Mouse (Mus musculus): ENCODE data around the gene I830077J02Rik. TPM values are rescaled to one million over a fixed set of nuclear protein-coding genes. Genes with fewer than 3 reads are reported as not detected.

The I830077J02Rik gene
- polyA plus RNA-seq, 1 experiment from 2014 or later, result 2.1 TPM

DNA sequence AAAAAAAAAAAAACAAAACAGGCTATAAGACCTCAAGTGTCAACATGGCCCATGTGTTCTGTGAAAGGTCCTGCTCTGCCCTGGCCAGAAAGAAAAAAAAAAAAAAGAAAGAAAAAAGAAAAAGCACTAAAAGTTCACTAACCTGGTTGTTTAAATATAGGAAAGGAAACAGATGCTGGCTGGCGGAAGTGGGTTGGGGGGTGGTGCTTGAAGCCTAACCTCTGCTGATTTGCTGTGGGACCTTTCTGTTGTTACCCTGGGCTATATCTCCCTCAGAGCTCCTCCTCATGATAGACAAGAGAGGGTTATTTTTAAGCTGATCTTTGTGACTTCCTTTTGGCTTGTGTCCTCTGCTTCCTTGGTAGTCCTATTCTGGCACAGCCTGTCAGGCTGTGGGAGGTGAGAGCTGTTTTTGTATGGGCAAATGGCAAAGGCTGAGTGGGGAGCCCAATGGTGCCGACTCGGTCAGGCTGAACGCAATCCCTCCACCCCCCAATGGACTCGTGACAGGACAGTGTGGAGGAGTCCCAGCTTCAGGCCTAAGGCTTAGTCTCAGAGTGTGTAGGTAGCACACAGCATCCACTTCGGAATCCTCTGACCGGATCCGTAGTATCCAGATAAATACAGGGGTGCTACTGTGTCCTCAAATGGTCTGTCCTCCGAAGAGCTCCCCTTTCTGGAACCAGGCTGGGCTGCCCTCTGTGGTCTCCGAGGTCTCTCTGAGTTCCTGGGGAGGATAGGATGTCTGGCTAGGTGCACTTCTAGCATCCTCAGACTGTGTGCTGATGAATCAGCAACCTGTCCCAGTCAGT is 40.5 kb downstream of the I830077J02Rik start:
- 24% methylated on average over 10 of the region's 10 CpGs for WGBS (ENCODE audit: insufficient replicate concordance)
- Histone ChIP-seq H3K9ac (0 out of 2 replicates have a peak overlapping the region, but pooled peaks have one; percentile 7), H3K27ac (peak overlapping the region; percentile 78), H3K4me2 (peak overlapping the region; percentile 54), H3K9me3 (replicated peaks) (no peaks in the 10 kb centered on the region), H3K36me3 (no peaks in the 10 kb centered on the region), H3K4me3 (replicated peaks) (peak overlapping the region; percentile 33), H3K4me1 (replicated peaks) (peaks cover 51% of the 10 kb centered on the region), H3K27me3 (no peaks in the 10 kb centered on the region)
- no peak for DNase-seq
- peak; percentile 30 for ATAC-seq (ENCODE audit: low read depth)

DNA sequence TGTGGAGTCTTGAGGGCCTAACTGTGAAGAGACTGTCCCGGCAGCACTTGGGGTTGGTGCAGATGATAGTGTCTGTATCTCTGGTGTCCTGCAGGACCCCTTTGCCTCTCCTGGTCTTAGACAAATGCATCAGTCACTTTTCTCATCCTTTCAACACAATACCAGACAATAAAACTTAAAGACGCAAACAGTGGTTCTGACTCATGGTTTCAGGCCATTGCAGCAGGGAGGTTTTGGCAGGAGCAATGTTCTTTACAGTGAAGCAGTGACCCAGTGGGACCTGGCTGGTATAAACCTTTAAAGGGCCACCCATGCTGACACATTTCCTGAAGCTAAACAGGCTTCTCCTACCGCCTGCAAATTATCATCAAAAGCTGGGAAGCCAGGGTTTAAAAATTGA is 41.3 kb downstream of the I830077J02Rik start:
- DNase-seq, result no peak
- H3K9me3 ChIP-seq (replicated peaks), result no peaks in the 10 kb centered on the region
- no peak overlapping the region for H3K4me3 ChIP-seq (replicated peaks)
- H3K4me1 ChIP-seq (replicated peaks), result peaks cover 51% of the 10 kb centered on the region
- ATAC-seq (ENCODE audit: low read depth), result no peak
- H3K4me2 ChIP-seq, result no peak overlapping the region
- 41% methylated on average over 3 of the region's 3 CpGs for WGBS (ENCODE audit: insufficient replicate concordance)
- H3K36me3 ChIP-seq, result no peaks in the 10 kb centered on the region
- H3K27ac ChIP-seq, result peak overlapping the region; percentile 47
- no peaks in the 10 kb centered on the region for H3K27me3 ChIP-seq
- no peak overlapping the region for H3K9ac ChIP-seq

- no peaks in the 10 kb centered on the region for H3K9me3 ChIP-seq (replicated peaks)
- H3K27me3 ChIP-seq, result no peaks in the 10 kb centered on the region
- no peak overlapping the region for H3K4me3 ChIP-seq (replicated peaks)
- H3K36me3 ChIP-seq, result no peaks in the 10 kb centered on the region
- ATAC-seq (ENCODE audit: low read depth) (no peak), DNase-seq (no peak)
- WGBS (ENCODE audit: insufficient replicate concordance), result 57% methylated on average over 4 of the region's 4 CpGs
- no peak overlapping the region for H3K27ac ChIP-seq
- no peak overlapping the region for H3K4me2 ChIP-seq
- no peak overlapping the region for H3K9ac ChIP-seq
- H3K4me1 ChIP-seq (replicated peaks), result peaks cover 44% of the 10 kb centered on the region
Measured at GRCm38 (mm10) chr3:105890220-105890619, 42.2 kb downstream of the I830077J02Rik start.

DNA sequence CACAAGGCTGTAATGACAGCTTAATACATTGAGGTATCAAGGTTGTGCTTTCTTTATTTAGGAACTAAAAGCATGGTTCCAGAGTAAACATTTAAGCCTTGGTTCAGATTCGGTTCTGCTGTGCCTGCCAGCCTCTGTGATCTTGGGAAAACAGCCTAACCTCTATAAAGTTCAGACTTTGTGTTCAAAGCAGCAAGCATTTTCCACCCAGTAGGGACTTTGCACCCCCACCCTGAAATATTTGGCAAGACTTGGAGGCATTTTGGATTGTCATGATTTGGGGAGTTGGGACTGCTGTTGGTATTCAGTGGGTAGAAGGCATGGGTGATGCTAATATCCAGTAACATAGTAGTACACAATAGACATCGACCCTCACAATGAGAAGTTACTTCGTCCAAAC is 43.5 kb downstream of the I830077J02Rik start:
- WGBS (ENCODE audit: insufficient replicate concordance), result 55% methylated on average over 3 of the region's 3 CpGs
- Histone ChIP-seq H3K27me3 (no peaks in the 10 kb centered on the region), H3K4me2 (no peak overlapping the region), H3K9me3 (replicated peaks) (no peaks in the 10 kb centered on the region), H3K9ac (no peak overlapping the region), H3K27ac (no peak overlapping the region), H3K4me3 (replicated peaks) (no peak overlapping the region), H3K36me3 (no peaks in the 10 kb centered on the region), H3K4me1 (replicated peaks) (peaks cover 32% of the 10 kb centered on the region)
- DNase-seq (no peak), ATAC-seq (ENCODE audit: low read depth) (no peak)

- Histone ChIP-seq H3K27ac (no peak overlapping the region), H3K4me1 (replicated peaks) (no peaks in the 10 kb centered on the region), H3K9me3 (replicated peaks) (no peaks in the 10 kb centered on the region), H3K27me3 (no peaks in the 10 kb centered on the region), H3K4me2 (no peak overlapping the region), H3K36me3 (no peaks in the 10 kb centered on the region), H3K4me3 (replicated peaks) (no peak overlapping the region), H3K9ac (no peak overlapping the region)
- ATAC-seq (ENCODE audit: low read depth) (no peak), DNase-seq (no peak)
- WGBS (ENCODE audit: insufficient replicate concordance), result 70% methylated on average over 2 of the region's 2 CpGs
Measured at GRCm38 (mm10) chr3:105883111-105883510, 49.4 kb downstream of the I830077J02Rik start.

DNA sequence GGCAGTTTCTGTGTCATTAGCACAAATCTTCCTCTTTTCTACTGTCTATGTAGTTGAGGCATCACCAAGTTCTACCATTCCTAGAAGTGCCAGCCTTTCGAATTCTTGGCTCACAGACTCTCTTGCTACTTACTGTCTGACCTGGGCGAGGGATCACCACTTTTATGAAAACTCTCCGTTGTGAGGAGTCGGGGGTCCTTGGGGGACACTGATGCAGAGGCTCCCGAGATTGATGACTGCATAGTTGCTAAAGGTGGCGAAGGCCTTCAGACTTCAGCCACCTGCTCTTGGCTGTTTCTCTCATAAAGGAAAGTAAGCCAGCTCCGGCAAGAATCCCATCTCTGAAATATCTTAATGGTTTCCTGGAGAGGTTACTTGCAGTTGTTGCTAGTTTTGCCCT is 50.4 kb downstream of the I830077J02Rik start:
- H3K4me3 ChIP-seq (replicated peaks), result no peak overlapping the region
- ATAC-seq (ENCODE audit: low read depth) (no peak), DNase-seq (no peak)
- H3K4me2 ChIP-seq, result no peak overlapping the region
- no peaks in the 10 kb centered on the region for H3K4me1 ChIP-seq (replicated peaks)
- 73% methylated on average over 7 of the region's 7 CpGs for WGBS (ENCODE audit: insufficient replicate concordance)
- no peaks in the 10 kb centered on the region for H3K27me3 ChIP-seq
- H3K27ac ChIP-seq, result no peak overlapping the region
- no peaks in the 10 kb centered on the region for H3K36me3 ChIP-seq
- no peaks in the 10 kb centered on the region for H3K9me3 ChIP-seq (replicated peaks)
- no peak overlapping the region for H3K9ac ChIP-seq

DNA sequence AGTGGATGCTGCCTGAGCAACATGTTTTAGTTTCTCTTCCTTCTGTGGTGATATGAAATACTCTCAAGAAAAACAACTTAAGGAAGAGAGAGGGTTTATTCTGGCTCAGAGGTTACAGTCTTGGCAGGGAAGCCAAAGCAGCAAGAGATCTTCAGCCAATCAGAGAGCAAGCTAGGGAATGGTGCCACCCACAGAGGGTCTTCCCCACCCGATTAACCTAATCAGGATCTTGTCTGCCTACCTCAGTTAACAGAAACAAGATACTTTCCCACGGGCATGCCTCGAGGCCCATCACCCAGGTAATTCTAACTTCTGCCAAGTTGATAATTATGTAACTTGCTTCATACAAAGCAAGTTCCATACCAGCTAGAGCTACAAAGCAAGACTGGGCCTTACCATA is 52.0 kb downstream of the I830077J02Rik start:
- Histone ChIP-seq H3K27me3 (no peaks in the 10 kb centered on the region), H3K9ac (no peak overlapping the region), H3K4me3 (replicated peaks) (no peak overlapping the region), H3K4me2 (no peak overlapping the region), H3K27ac (no peak overlapping the region), H3K9me3 (replicated peaks) (no peaks in the 10 kb centered on the region), H3K4me1 (replicated peaks) (no peaks in the 10 kb centered on the region), H3K36me3 (no peaks in the 10 kb centered on the region)
- no peak for ATAC-seq (ENCODE audit: low read depth)
- no peak for DNase-seq
- WGBS (ENCODE audit: insufficient replicate concordance), result 40% methylated on average over 3 of the region's 3 CpGs

GRCm38 (mm10) chr3:105878751-105879150 is 53.7 kb downstream of the I830077J02Rik start:
- Histone ChIP-seq H3K4me3 (replicated peaks) (no peak overlapping the region), H3K4me2 (no peak overlapping the region), H3K4me1 (replicated peaks) (no peaks in the 10 kb centered on the region), H3K27me3 (no peaks in the 10 kb centered on the region; the same call in 1 of the 2 replicates), H3K9me3 (replicated peaks) (no peaks in the 10 kb centered on the region), H3K9ac (no peak overlapping the region), H3K27ac (no peak overlapping the region), H3K36me3 (no peaks in the 10 kb centered on the region)
- WGBS (ENCODE audit: insufficient replicate concordance), result 77% methylated on average over 8 of the region's 8 CpGs
- ATAC-seq (ENCODE audit: low read depth), result no peak
- no peak for DNase-seq

- Histone ChIP-seq H3K27ac (no peak overlapping the region), H3K36me3 (no peaks in the 10 kb centered on the region), H3K4me2 (no peak overlapping the region), H3K4me3 (replicated peaks) (no peak overlapping the region), H3K9me3 (replicated peaks) (no peaks in the 10 kb centered on the region), H3K9ac (no peak overlapping the region), H3K4me1 (replicated peaks) (no peaks in the 10 kb centered on the region), H3K27me3 (no peaks in the 10 kb centered on the region; the same call in 1 of the 2 replicates)
- ATAC-seq (ENCODE audit: low read depth) (no peak), DNase-seq (no peak)
- WGBS (ENCODE audit: insufficient replicate concordance), result 38% methylated on average over 2 of the region's 2 CpGs
Measured at GRCm38 (mm10) chr3:105877919-105878318, 54.5 kb downstream of the I830077J02Rik start.

DNA sequence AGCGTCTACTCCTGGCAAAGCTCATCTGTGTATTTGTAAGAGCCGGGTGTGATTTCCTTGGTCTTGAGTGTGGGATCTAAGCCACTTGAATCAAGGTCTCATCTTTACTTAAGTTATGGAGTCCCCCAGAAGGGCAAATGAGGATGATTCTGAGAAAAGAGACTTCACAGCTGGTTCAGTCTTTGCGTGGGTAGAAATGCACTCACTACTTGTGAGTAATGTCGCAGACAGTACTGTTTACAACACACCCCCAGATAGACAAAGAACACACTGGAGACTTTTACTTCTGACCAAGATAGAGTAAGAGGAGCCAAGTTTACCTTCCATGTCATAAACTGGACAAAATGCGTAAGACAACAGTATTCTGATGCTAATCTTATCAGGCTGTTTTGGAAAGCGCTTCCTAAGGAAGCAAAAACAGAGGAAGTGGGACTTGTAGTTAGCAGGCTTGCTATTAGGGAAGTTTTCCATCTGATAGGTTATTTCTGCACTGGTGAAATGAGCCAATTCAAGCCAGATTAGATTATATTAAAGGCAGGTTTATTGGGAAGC is 55.1 kb downstream of the I830077J02Rik start:
- no peak for ATAC-seq (ENCODE audit: low read depth)
- DNase-seq, result no peak

GRCm38 (mm10) chr3:105876022-105876421 is 56.4 kb downstream of the I830077J02Rik start:
- peaks cover 5% of the 10 kb centered on the region; the same call in 1 of the 2 replicates for H3K4me1 ChIP-seq (replicated peaks)
- no peaks in the 10 kb centered on the region; the same call in 1 of the 2 replicates for H3K27me3 ChIP-seq
- no peaks in the 10 kb centered on the region for H3K9me3 ChIP-seq (replicated peaks)
- H3K36me3 ChIP-seq, result no peaks in the 10 kb centered on the region
- no peak overlapping the region for H3K4me3 ChIP-seq (replicated peaks)
- H3K9ac ChIP-seq, result no peak overlapping the region
- H3K4me2 ChIP-seq, result no peak overlapping the region
- no peak overlapping the region for H3K27ac ChIP-seq
- 67% methylated on average over 5 of the region's 5 CpGs for WGBS (ENCODE audit: insufficient replicate concordance)
- ATAC-seq (ENCODE audit: low read depth), result no peak
- DNase-seq, result no peak

More for the DNA sequence above, 55.1 kb downstream of the I830077J02Rik start:
- WGBS (ENCODE audit: insufficient replicate concordance), result 62% methylated on average over 6 of the region's 6 CpGs
- no peak overlapping the region for H3K4me3 ChIP-seq (replicated peaks)
- H3K4me1 ChIP-seq (replicated peaks), result peaks cover 1% of the 10 kb centered on the region; the same call in 1 of the 2 replicates
- H3K9ac ChIP-seq, result no peak overlapping the region
- H3K9me3 ChIP-seq (replicated peaks), result no peaks in the 10 kb centered on the region
- H3K27me3 ChIP-seq, result no peaks in the 10 kb centered on the region; the same call in 1 of the 2 replicates
- no peak overlapping the region for H3K4me2 ChIP-seq
- H3K36me3 ChIP-seq, result no peaks in the 10 kb centered on the region
- H3K27ac ChIP-seq, result no peak overlapping the region
